Mouse (Mus musculus) forebrain, embryonic 16.5 days (tissue): ENCODE measurements around the gene Nubp1. TPM values are rescaled to one million over a fixed set of nuclear protein-coding genes. Genes with fewer than 3 reads are reported as not detected.

Experiments used
- polyA plus RNA-seq: library from polyadenylated mRNA; unstranded; fragments of >200 nt; fragmentation: Nextera tagmentation; extraction: Ambion mirVana; gene quantifications from 2 replicates; pipeline ENCODE4 v1.2.1, GENCODE M21; 2015

The Nubp1 gene
- polyA plus RNA-seq, 1 experiment from 2014 or later: 47.7 TPM

Other genes starting within 250 kb of the Nubp1 start
- gene Rpl39l, start 241.7 kb upstream of the Nubp1 start, polyA plus RNA-seq: not detected in 2 replicates
- gene Atf7ip2, start 219.2 kb upstream of the Nubp1 start, polyA plus RNA-seq: 0.18 TPM in 1 of 2 replicates, not detected in the other
- 8.3 and 10.7 TPM in 2 replicates for gene Emp2, start 98.0 kb upstream of the Nubp1 start, polyA plus RNA-seq
- 2.5 and 4.1 TPM in 2 replicates for gene Tekt5, start 16.5 kb upstream of the Nubp1 start, polyA plus RNA-seq
- 60.3 and 60.6 TPM in 2 replicates for gene Tvp23a, start 35.4 kb downstream of the Nubp1 start, polyA plus RNA-seq
- 0.41 and 0.49 TPM in 2 replicates for gene Ciita, start 68.1 kb downstream of the Nubp1 start, polyA plus RNA-seq
- 14.8 and 14.9 TPM in 2 replicates for gene Dexi, start 131.1 kb downstream of the Nubp1 start, polyA plus RNA-seq
- 69.0 and 72.8 TPM in 2 replicates for gene Clec16a, start 133.4 kb downstream of the Nubp1 start, polyA plus RNA-seq